Mouse (Mus musculus) limb, embryonic 13.5 days (tissue): Measurements from ENCODE around the gene Alg12. TPM values are rescaled to one million over a fixed set of nuclear protein-coding genes. Genes with fewer than 3 reads are reported as not detected.
"Not testable (repeated sequence)": the region's sequence is repeated elsewhere in the genome, so short reads cannot be mapped to it uniquely, and the experiment has no call there.

Experiments
- ATAC-seq: fragments of 200-750 bp; cut with Nextera tagmentation; 2 replicates; pipeline ENCODE4 v1.8.0; 2017; ENCODE audit warnings: low read depth, moderate number of reproducible peaks, moderate TSS enrichment; ENCODE audit not compliant: low FRiP score
- H3K27ac ChIP-seq: fragments of 300-500 bp; sonication (generic); 2 replicates; pipeline ENCODE4 v1.5.1; 2015; ENCODE audit warnings: inconsistent platforms, mild to moderate bottlenecking, moderate library complexity
- H3K27me3 ChIP-seq: fragments of 300-500 bp; sonication (generic); 2 replicates; pipeline ENCODE4 v1.6.1; 2015; ENCODE audit warnings: mild to moderate bottlenecking, inconsistent platforms
- H3K36me3 ChIP-seq: fragments of 300-500 bp; sonication (generic); 2 replicates; pipeline ENCODE4 v1.6.1; 2015; ENCODE audit warnings: inconsistent platforms, mild to moderate bottlenecking, moderate library complexity
- H3K4me1 ChIP-seq: fragments of 300-500 bp; sonication (generic); 2 replicates; pipeline ENCODE4 v1.6.1; 2015; ENCODE audit warnings: inconsistent platforms
- H3K4me2 ChIP-seq: fragments of 300-500 bp; sonication (generic); replicated peaks from 2 replicates; pipeline ENCODE4 v1.6.1; 2015; ENCODE audit warnings: inconsistent platforms, mild to moderate bottlenecking, moderate library complexity
- H3K4me3 ChIP-seq: fragments of 300-500 bp; sonication (generic); 2 replicates; pipeline ENCODE4 v1.5.1; 2015; ENCODE audit warnings: moderate library complexity, mild to moderate bottlenecking, inconsistent platforms
- H3K9ac ChIP-seq: fragments of 300-500 bp; sonication (generic); 2 replicates; pipeline ENCODE4 v1.6.1; 2015; ENCODE audit warnings: mild to moderate bottlenecking, inconsistent platforms
- H3K9me3 ChIP-seq: fragments of 300-500 bp; sonication (generic); 2 replicates; pipeline ENCODE4 v1.6.1; 2016; ENCODE audit warnings: inconsistent platforms
- WGBS: fragments of 180-500 bp; shearing (Covaris S2); methylation state at CpG from one replicate; pipeline ENCODE4 v1.1.7; 2015; 5-methylcytosine and 5-hydroxymethylcytosine counted together
- polyA plus RNA-seq: library from polyadenylated mRNA; unstranded; fragments of >200 nt; fragmentation: Nextera tagmentation; extraction: Ambion mirVana; gene quantifications from 2 replicates; pipeline ENCODE4 v1.2.1, GENCODE M21; 2015

Gene Alg12
- polyA plus RNA-seq, 1 experiment from 2014 or later: 11.6 TPM

- Histone ChIP-seq H3K36me3 (peaks cover 18% of the 10 kb centered on the region), H3K27me3 (no peaks in the 10 kb centered on the region), H3K27ac (no peak overlapping the region), H3K9ac (no peak overlapping the region), H3K4me2 (no peak overlapping the region), H3K4me1 (no peaks in the 10 kb centered on the region), H3K9me3 (no peaks in the 10 kb centered on the region), H3K4me3 (no peak overlapping the region)
- ATAC-seq: no peak
- 84% methylated on average over 11 of the region's 11 CpGs for WGBS
These were observed 19.2 kb downstream of the Alg12 start for GRCm38 (mm10) chr15:88799950-88800371.

DNA sequence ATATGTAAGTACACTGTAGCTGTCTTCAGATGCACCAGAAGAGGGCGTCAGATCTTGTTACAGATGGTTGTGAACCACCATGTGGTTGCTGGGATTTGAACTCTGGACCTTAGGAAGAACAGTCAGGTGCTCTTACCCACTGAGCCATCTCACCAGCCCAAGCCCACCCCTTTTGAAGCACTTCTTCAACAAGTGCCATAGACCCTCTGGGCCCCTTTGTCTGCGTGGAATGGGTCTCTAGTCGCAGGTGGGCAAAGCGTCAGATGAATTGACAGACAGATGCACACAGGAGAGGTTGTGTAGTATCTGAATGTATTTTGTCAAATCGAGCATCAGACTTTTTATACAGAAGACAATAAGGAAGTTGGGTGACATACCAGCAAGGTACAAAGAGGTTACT, 24.4 kb downstream of the Alg12 start:
- H3K36me3 ChIP-seq, H3K4me2 ChIP-seq, H3K27me3 ChIP-seq, H3K4me3 ChIP-seq, H3K4me1 ChIP-seq, H3K9me3 ChIP-seq, H3K9ac ChIP-seq, ATAC-seq, H3K27ac ChIP-seq: not testable (repeated sequence)
- WGBS: 80% methylated on average over 5 of the region's 5 CpGs

DNA sequence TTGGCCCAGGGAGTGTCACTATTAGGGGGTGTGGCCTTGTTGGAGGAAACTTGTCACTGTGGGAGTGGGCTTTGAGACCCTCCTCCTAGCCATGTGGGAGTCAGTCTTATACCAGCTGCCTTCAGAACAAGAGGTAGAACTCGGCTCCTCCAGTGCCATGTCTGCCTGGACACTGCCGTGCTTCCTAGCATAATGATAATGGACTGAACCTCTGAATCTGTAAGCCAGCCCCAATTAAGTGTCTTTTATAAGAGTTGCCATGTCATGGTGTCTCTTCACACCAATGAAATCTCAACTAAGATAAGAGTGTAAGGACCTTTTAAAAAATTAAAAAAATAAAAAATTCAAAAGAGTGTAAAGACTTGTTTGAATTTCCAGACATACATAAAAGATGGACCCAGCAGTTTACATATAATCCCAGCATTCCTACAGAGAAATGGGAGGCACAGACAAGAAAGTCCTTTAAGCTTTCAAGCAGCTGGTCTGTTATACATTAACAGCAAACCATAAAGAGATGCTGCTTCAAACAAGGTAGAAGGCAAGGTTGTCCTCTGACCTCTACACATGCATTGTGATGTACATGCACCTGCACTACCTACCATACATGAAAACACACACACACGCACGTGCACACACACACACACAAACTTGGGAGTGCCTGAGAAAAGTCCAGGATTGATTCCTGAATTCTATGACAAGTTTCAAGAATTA, 26.8 kb downstream of the Alg12 start:
- no peak overlapping the region for H3K27ac ChIP-seq
- no peaks in the 10 kb centered on the region for H3K4me1 ChIP-seq
- H3K27me3 ChIP-seq: no peaks in the 10 kb centered on the region
- no peaks in the 10 kb centered on the region for H3K9me3 ChIP-seq
- no peak for ATAC-seq
- no peak overlapping the region for H3K9ac ChIP-seq
- H3K36me3 ChIP-seq: peaks cover 3% of the 10 kb centered on the region; the same call in 1 of the 2 replicates
- H3K4me3 ChIP-seq: no peak overlapping the region
- H3K4me2 ChIP-seq: no peak overlapping the region
- WGBS: 84% methylated on average over 4 of the region's 4 CpGs

DNA sequence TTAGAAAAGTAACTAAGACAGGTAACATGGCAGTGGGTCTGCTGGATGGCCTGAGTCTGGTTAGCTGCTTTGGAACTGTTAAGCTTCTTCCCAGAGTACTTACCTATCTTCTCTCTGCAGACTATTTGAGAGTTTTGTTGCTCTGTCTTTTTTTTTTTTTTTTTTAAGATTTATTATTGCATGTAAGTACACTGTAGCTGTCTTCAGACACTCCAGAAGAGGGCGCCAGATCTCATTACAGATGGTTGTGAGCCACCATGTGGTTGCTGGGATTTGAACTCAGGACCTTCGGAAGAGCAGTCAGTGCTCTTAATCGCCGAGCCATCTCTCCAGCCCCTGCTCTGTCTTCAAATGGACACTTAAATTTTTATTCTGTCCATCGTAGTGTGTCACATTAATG, 44.5 kb downstream of the Alg12 start:
- H3K9me3 ChIP-seq, H3K4me3 ChIP-seq, H3K27ac ChIP-seq, ATAC-seq, H3K4me2 ChIP-seq, H3K4me1 ChIP-seq, H3K9ac ChIP-seq, H3K27me3 ChIP-seq: not testable (repeated sequence)
- peaks cover 52% of the 10 kb centered on the region for H3K36me3 ChIP-seq
- WGBS: 89% methylated on average over 5 of the region's 5 CpGs

DNA sequence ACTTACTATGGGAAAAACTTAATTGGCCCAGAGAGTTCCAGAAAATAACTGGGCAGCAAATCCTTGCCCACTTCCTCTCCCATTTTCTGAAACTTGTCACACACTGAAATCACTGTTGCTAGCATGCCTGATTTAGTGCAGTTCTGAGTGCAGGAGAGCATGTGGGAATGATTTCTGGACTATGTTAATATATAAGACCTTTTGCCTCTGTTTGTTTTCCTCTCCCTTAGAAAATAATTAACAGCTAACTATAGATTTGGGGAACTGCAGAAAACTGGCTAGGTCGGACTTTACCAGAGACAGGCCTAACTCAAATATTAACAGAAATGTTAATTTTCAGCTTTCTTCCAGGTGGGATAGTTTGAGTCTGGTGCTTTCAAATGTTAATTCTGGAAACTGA, 50.6 kb downstream of the Alg12 start:
- WGBS: 74% methylated on average over 1 of the region's 1 CpGs
- peaks cover 50% of the 10 kb centered on the region for H3K36me3 ChIP-seq
- ATAC-seq: no peak

GRCm38 (mm10) chr15:88766139-88766538, 53.0 kb downstream of the Alg12 start:
- H3K4me1 ChIP-seq, H3K27ac ChIP-seq, H3K27me3 ChIP-seq, H3K9ac ChIP-seq, ATAC-seq, H3K4me3 ChIP-seq, H3K4me2 ChIP-seq, H3K9me3 ChIP-seq: not testable (repeated sequence)
- peaks cover 64% of the 10 kb centered on the region for H3K36me3 ChIP-seq
- WGBS: 93% methylated on average over 2 of the region's 2 CpGs

More for the DNA sequence above, 50.6 kb downstream of the Alg12 start:
- Histone ChIP-seq H3K9me3 (no peaks in the 10 kb centered on the region), H3K4me1 (no peaks in the 10 kb centered on the region), H3K4me2 (no peak overlapping the region), H3K9ac (no peak overlapping the region), H3K4me3 (no peak overlapping the region), H3K27ac (no peak overlapping the region), H3K27me3 (no peaks in the 10 kb centered on the region)

DNA sequence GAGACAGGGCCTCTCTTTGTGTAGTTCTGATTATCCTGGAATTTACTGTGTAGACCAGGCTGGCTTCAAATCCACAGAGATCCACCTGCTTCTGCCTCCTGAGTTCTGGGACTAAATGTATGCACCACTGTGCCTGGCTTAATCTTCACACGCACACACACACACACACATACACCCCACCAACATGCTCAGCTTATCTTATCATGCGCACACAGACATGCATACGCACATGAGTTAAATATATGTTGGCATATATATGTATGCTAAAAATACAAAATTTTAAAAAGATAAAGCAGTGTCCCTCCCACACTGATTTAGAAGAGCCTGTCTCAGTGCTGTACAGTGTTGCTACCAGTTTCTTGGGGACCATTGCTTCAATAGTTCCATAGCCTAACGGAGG, 57.6 kb downstream of the Alg12 start:
- Histone ChIP-seq H3K27ac (no peak overlapping the region), H3K9ac (no peak overlapping the region), H3K27me3 (no peaks in the 10 kb centered on the region), H3K4me2 (no peak overlapping the region), H3K9me3 (no peaks in the 10 kb centered on the region), H3K4me1 (no peaks in the 10 kb centered on the region), H3K4me3 (no peak overlapping the region), H3K36me3 (peaks cover 82% of the 10 kb centered on the region)
- no peak for ATAC-seq
- 95% methylated on average over 4 of the region's 4 CpGs for WGBS

- H3K4me3 ChIP-seq: no peak overlapping the region
- WGBS: 85% methylated on average over 3 of the region's 3 CpGs
- H3K9me3 ChIP-seq: no peaks in the 10 kb centered on the region
- H3K4me2 ChIP-seq: no peak overlapping the region
- H3K4me1 ChIP-seq: peaks cover 8% of the 10 kb centered on the region
- no peak overlapping the region for H3K27ac ChIP-seq
- peaks cover 67% of the 10 kb centered on the region for H3K36me3 ChIP-seq
- no peaks in the 10 kb centered on the region for H3K27me3 ChIP-seq
- no peak overlapping the region for H3K9ac ChIP-seq
- no peak for ATAC-seq
These were observed 61.1 kb downstream of the Alg12 start for GRCm38 (mm10) chr15:88758061-88758460.

GRCm38 (mm10) chr15:88755761-88756160, 63.4 kb downstream of the Alg12 start:
- H3K4me2 ChIP-seq: no peak overlapping the region
- 95% methylated on average over 18 of the region's 18 CpGs for WGBS
- peaks cover 45% of the 10 kb centered on the region for H3K36me3 ChIP-seq
- H3K27me3 ChIP-seq: no peaks in the 10 kb centered on the region
- no peak overlapping the region for H3K27ac ChIP-seq
- H3K4me1 ChIP-seq: peaks cover 12% of the 10 kb centered on the region
- ATAC-seq: no peak
- H3K4me3 ChIP-seq: no peak overlapping the region
- H3K9me3 ChIP-seq: no peaks in the 10 kb centered on the region
- H3K9ac ChIP-seq: no peak overlapping the region

Other genes starting within 250 kb of the Alg12 start
- gene Zdhhc25, start 219.0 kb downstream of the Alg12 start, polyA plus RNA-seq: not detected in 2 replicates
- gene Brd1, start 85.1 kb downstream of the Alg12 start, polyA plus RNA-seq: 24.5 and 25.6 TPM in 2 replicates
- gene Zbed4, start 67.7 kb downstream of the Alg12 start, polyA plus RNA-seq: 16.1 and 18.2 TPM in 2 replicates
- 83.4 and 86.1 TPM in 2 replicates for gene Creld2, start 328 bp upstream of the Alg12 start, polyA plus RNA-seq
- gene Pim3, start 42.9 kb upstream of the Alg12 start, polyA plus RNA-seq: 50.7 and 52.2 TPM in 2 replicates
- gene Ttll8, start 135.1 kb upstream of the Alg12 start, polyA plus RNA-seq: not detected in 2 replicates
- gene Mlc1, start 159.7 kb upstream of the Alg12 start, polyA plus RNA-seq: 0.13 and 0.15 TPM in 2 replicates
- gene Mov10l1, start 163.6 kb upstream of the Alg12 start, polyA plus RNA-seq: not detected in 2 replicates
- 0.68 and 0.90 TPM in 2 replicates for gene Panx2, start 240.4 kb upstream of the Alg12 start, polyA plus RNA-seq